ENCODE assay signal across 18 mouse cellular contexts in genomic region chr10:126169095-126169873, GRCm38 (mm10).
A peak's percentile ranks its signal among the peaks of the same experiment; 100 is the strongest.
DNase-seq lines count a peak whose midpoint lies in the region; ATAC-seq and TF ChIP-seq lines count a peak whose summit lies in the region.
"Had no signal": no experiment of that assay in that cellular context is flagged by ENCODE, and none has a peak within 500 bp of the region (broad histone marks: within the 10 kb centered on the region; RNA-seq: fewer than 3 reads in every experiment).

No protein-coding gene starts in this region.

- no peak overlapping the region for H3K9ac ChIP-seq in limb, embryonic 11.5 days (ENCODE audit: low read length)
- H3K9ac ChIP-seq in limb, embryonic 15.5 days, result no peak overlapping the region
- H3K9ac ChIP-seq in hindbrain, postnatal 0 days (replicated peaks; ENCODE audit: low read length), result no peak overlapping the region
- H3K9ac ChIP-seq: embryonic facial prominence, embryonic 15.5 days; forebrain, embryonic 15.5 days; hindbrain, embryonic 13.5 days; liver, embryonic 13.5 days had no signal

- TF ChIP-seq CTCF in hindbrain, postnatal 0 days (IDR thresholded peaks at IDR 0.05; ENCODE audit: low read depth), result no peak

- 61% methylated on average over 25 of the region's 25 CpGs for WGBS in limb, embryonic 11.5 days
- 76% methylated on average over 25 of the region's 25 CpGs for WGBS in limb, embryonic 10.5 days
- WGBS in limb, embryonic 15.5 days, result 41% methylated on average over 25 of the region's 25 CpGs
- 85% methylated on average over 25 of the region's 25 CpGs for WGBS in hindbrain, postnatal 0 days

- H3K27ac ChIP-seq in limb, embryonic 11.5 days (replicated peaks; ENCODE audit: low read depth, low read length), result no peak overlapping the region
- no peak overlapping the region for H3K27ac ChIP-seq in limb, embryonic 10.5 days
- no peak overlapping the region for H3K27ac ChIP-seq in limb, embryonic 15.5 days
- H3K27ac ChIP-seq in hindbrain, postnatal 0 days, result no peak overlapping the region
- H3K27ac ChIP-seq: embryonic facial prominence, embryonic 15.5 days; forebrain, embryonic 15.5 days; hindbrain, embryonic 13.5 days; liver, embryonic 13.5 days had no signal

- H3K4me1 ChIP-seq in limb, embryonic 11.5 days (ENCODE audit: control insufficient read depth, insufficient read depth, low read length), result no peaks in the 10 kb centered on the region
- H3K4me1 ChIP-seq in limb, embryonic 10.5 days, result 0 out of 2 replicates have a peak, but pooled peaks cover 12% of the 10 kb centered on the region
- peaks cover 9% of the 10 kb centered on the region for H3K4me1 ChIP-seq in limb, embryonic 15.5 days
- no peaks in the 10 kb centered on the region for H3K4me1 ChIP-seq in hindbrain, postnatal 0 days (ENCODE audit: insufficient read depth, low read length)
- H3K4me1 ChIP-seq: embryonic facial prominence, embryonic 15.5 days; forebrain, embryonic 15.5 days; hindbrain, embryonic 13.5 days; liver, embryonic 13.5 days had no signal

- peak; percentile 73 for ATAC-seq in limb, embryonic 11.5 days (ENCODE audit: insufficient number of reproducible peaks, low FRiP score, low TSS enrichment, low read depth)
- ATAC-seq in limb, embryonic 15.5 days (ENCODE audit: insufficient number of reproducible peaks, low FRiP score, low TSS enrichment, low read depth), result no peak
- ATAC-seq in hindbrain, postnatal 0 days, result no peak
- ATAC-seq: forebrain, embryonic 15.5 days; inflammation-experienced regulatory T-cells, adult 6 months; lung, postnatal 0 days; Patski had no signal

- H3K27me3 ChIP-seq in limb, embryonic 11.5 days (ENCODE audit: control insufficient read depth, insufficient read depth, low read length), result peaks cover 2% of the 10 kb centered on the region; the same call in 1 of the 2 replicates
- peaks cover 13% of the 10 kb centered on the region; the same call in 1 of the 2 replicates for H3K27me3 ChIP-seq in limb, embryonic 10.5 days (ENCODE audit: low read depth, poor library complexity, severe bottlenecking)
- peaks cover 4% of the 10 kb centered on the region; the same call in 1 of the 2 replicates for H3K27me3 ChIP-seq in limb, embryonic 15.5 days
- H3K27me3 ChIP-seq in hindbrain, postnatal 0 days (ENCODE audit: insufficient read depth, low read length), result no peaks in the 10 kb centered on the region
- H3K27me3 ChIP-seq: CH12.LX; embryonic facial prominence, embryonic 15.5 days; forebrain, embryonic 15.5 days; hindbrain, embryonic 13.5 days; liver, embryonic 13.5 days had no signal

- no peaks in the 10 kb centered on the region for H3K9me3 ChIP-seq in limb, embryonic 11.5 days (ENCODE audit: control insufficient read depth, low read length)
- no peaks in the 10 kb centered on the region for H3K9me3 ChIP-seq in limb, embryonic 10.5 days (replicated peaks)
- H3K9me3 ChIP-seq in limb, embryonic 15.5 days, result no peaks in the 10 kb centered on the region
- H3K9me3 ChIP-seq in hindbrain, postnatal 0 days (ENCODE audit: low read length), result no peaks in the 10 kb centered on the region
- H3K9me3 ChIP-seq: embryonic facial prominence, embryonic 15.5 days; forebrain, embryonic 15.5 days; hindbrain, embryonic 13.5 days; liver, embryonic 13.5 days had no signal

- DNase-seq in limb, embryonic 11.5 days (ENCODE audit: low spot score), result no peak
- no peak for DNase-seq in limb, embryonic 10.5 days (ENCODE audit: low spot score)
- peak; percentile 5 for DNase-seq in brain, adult 2 months (ENCODE audit: low read depth, low spot score)
- peak; percentile 70 for DNase-seq in forelimb bud, embryonic 11.5 days (ENCODE audit: low read depth, low spot score)
- DNase-seq in liver, result no peak
- DNase-seq in hindbrain, postnatal 0 days (ENCODE audit: low spot score), result no peak
- DNase-seq: layer of hippocampus, postnatal 36 days; liver, embryonic 13.5 days had no signal

- H3K36me3 ChIP-seq in limb, embryonic 11.5 days (ENCODE audit: control insufficient read depth, insufficient read depth, low read length), result no peaks in the 10 kb centered on the region
- H3K36me3 ChIP-seq in limb, embryonic 10.5 days, result no peaks in the 10 kb centered on the region
- no peaks in the 10 kb centered on the region for H3K36me3 ChIP-seq in limb, embryonic 15.5 days
- H3K36me3 ChIP-seq in hindbrain, postnatal 0 days (ENCODE audit: insufficient read depth, low read length), result no peaks in the 10 kb centered on the region
- H3K36me3 ChIP-seq: embryonic facial prominence, embryonic 15.5 days; forebrain, embryonic 15.5 days; G1E; hindbrain, embryonic 13.5 days; liver, embryonic 13.5 days had no signal

- H3K4me3 ChIP-seq in limb, embryonic 11.5 days (ENCODE audit: low read depth, low read length), result no peak overlapping the region; the same call in 1 of the 2 replicates
- H3K4me3 ChIP-seq in limb, embryonic 10.5 days, result no peak overlapping the region
- peak overlapping the region; percentile 13 for H3K4me3 ChIP-seq in limb, embryonic 15.5 days
- no peak overlapping the region for H3K4me3 ChIP-seq in hindbrain, postnatal 0 days (ENCODE audit: low read length)
- H3K4me3 ChIP-seq: embryonic facial prominence, embryonic 15.5 days; forebrain, embryonic 15.5 days; hindbrain, embryonic 13.5 days; liver, embryonic 13.5 days had no signal

- H3K4me2 ChIP-seq in limb, embryonic 11.5 days (ENCODE audit: low read depth, severe bottlenecking), result peak overlapping the region; percentile 10; the same call in 1 of the 2 replicates
- peak overlapping the region; percentile 33 for H3K4me2 ChIP-seq in limb, embryonic 15.5 days
- no peak overlapping the region for H3K4me2 ChIP-seq in hindbrain, postnatal 0 days (ENCODE audit: low read depth, low read length)
- H3K4me2 ChIP-seq: embryonic facial prominence, embryonic 15.5 days; forebrain, embryonic 15.5 days; hindbrain, embryonic 13.5 days; liver, embryonic 13.5 days; midbrain, embryonic 11.5 days had no signal

Comparison
In these comparisons a context has a peak if more than half of its experiments do, and no peak if none do; other contexts are left out.
1. DNase-seq: peak in brain, adult 2 months (single experiment) and forelimb bud, embryonic 11.5 days (single experiment); none in limb, embryonic 11.5 days (single experiment), limb, embryonic 10.5 days (single experiment), liver (single experiment) and hindbrain, postnatal 0 days (single experiment).